Mouse (Mus musculus) left cerebral cortex, adult 2 months (tissue): Measurements from ENCODE around the gene Parpbp. TPM values are rescaled to one million over a fixed set of nuclear protein-coding genes. Genes with fewer than 3 reads are reported as not detected.

ENCODE experiments used
- DNase-seq, 2 experiments: peaks; one replicate each; pipeline ENCODE4 v3.0.0; 2021 to 2022; ENCODE audit warnings: low spot score in 2 of 2, mixed read lengths in 1 of 2; ENCODE audit errors: extremely low spot score in 1 of 2
- H3K27ac ChIP-seq: fragments of 200-600 bp; 2 replicates; pipeline ENCODE4 v1.8.1; 2022
- H3K4me3 ChIP-seq: fragments of 200-600 bp; 2 replicates; pipeline ENCODE4 v1.8.1; 2022
- CTCF ChIP-seq: fragments of 200-600 bp; IDR thresholded peaks from 2 replicates; pipeline ENCODE4 v1.8.1; 2022; ENCODE audit warnings: antibody characterized with exemption, mild to moderate bottlenecking, moderate library complexity
- intact Hi-C: fragments of 180-260 bp; cut with DNase I; formaldehyde crosslinking; loops from one replicate; pipeline ENCODE4 v1.15.1; 2025
- total RNA-seq, 2 experiments: library from RNA; stranded (reverse); gene quantifications; 2 replicates each; pipeline ENCODE4 v1.2.3; 2021

The Parpbp gene
- total RNA-seq, 2 experiments from 2014 or later, result 0.54 to 0.72 TPM

DNA sequence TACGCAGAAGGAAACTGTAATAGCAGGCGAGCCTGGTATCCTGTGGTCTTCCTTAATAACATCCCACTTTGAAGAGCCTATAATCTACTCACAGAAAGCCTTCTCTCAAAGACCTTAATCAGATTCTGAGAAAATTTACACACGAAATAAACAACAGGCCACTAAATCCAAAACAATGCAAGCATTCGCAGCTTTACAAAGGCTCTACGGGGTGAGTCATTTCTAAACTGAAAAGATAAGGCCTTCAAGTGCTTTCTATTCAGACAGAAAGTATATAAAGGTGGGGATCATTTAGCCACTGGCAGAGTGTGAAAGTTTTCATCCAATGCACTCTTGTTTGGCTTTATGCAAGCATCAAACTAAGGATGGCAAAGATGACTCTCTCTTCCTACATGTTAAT is 56.0 kb downstream of the Parpbp start, which contains the start of gene Pmch:
Gene Pmch (plus strand): TSS at position 301 of the 400 bp plus-strand sequence.
- no peak for DNase-seq
- intact Hi-C loops, result no loop called here
- H3K27ac ChIP-seq, result no peak within 1 kb of the TSS
- H3K4me3 ChIP-seq, result no peak within 1 kb of the TSS
- TF ChIP-seq CTCF, result no peak

GRCm38 (mm10) chr10:88067377-88067776 is 79.4 kb downstream of the Parpbp start:
- intact Hi-C loops, result no loop called here
- no peak for DNase-seq
- TF ChIP-seq CTCF, result no peak
- H3K27ac ChIP-seq, result no peak overlapping the region
- no peak overlapping the region for H3K4me3 ChIP-seq

DNA sequence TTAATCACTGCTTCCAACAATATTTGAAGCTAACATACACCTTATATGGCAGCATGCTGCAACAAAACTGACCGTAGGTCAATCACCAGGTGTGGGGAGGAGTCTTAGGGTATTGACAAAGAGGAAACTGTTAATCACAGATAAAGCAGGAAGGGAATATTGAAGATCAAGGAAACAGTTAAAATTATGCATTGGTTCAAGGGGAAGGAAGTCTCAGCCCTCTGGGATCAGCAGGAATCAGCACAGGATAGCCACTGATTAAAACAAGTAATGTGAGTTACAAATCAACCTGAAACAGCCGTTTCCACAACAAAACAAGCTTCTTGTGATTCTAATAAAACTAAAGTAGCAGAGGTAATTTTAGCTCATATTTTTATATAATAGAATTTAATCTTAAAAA is 81.9 kb downstream of the Parpbp start:
- Histone ChIP-seq H3K4me3 (no peak overlapping the region), H3K27ac (no peak overlapping the region)
- no peak for DNase-seq
- intact Hi-C loops, result no loop called here
- no peak for TF ChIP-seq CTCF

DNA sequence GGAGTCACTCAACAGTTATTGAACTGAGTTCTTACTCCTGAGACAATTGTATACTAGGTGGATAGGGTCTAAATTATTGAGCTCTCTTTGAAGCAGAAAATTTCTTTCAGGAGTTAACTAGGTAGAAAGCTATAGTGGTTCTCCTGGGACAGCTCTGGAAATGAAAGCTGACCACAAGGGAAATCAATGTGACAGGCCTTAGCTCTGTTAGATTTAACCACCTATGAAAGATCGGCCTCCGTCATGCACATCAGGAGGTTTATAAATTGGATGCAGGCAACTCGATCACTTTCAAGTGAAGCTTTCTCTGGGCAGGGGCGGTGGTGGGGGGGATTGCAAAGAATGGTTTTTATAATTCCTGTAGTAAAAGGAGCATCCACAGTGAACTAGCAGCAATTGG is 83.3 kb downstream of the Parpbp start:
- H3K27ac ChIP-seq, result no peak overlapping the region
- intact Hi-C loops, result no loop called here
- no peak for TF ChIP-seq CTCF
- no peak overlapping the region for H3K4me3 ChIP-seq
- DNase-seq, result no peak

- no peak overlapping the region for H3K27ac ChIP-seq
- no peak overlapping the region for H3K4me3 ChIP-seq
- no peak; the same call in 1 of the 2 replicates for TF ChIP-seq CTCF
- DNase-seq, result peak in 1 of 2 experiments; percentile 16
- intact Hi-C loops, result no loop called here
These were observed 89.6 kb downstream of the Parpbp start for GRCm38 (mm10) chr10:88056950-88057649.

DNA sequence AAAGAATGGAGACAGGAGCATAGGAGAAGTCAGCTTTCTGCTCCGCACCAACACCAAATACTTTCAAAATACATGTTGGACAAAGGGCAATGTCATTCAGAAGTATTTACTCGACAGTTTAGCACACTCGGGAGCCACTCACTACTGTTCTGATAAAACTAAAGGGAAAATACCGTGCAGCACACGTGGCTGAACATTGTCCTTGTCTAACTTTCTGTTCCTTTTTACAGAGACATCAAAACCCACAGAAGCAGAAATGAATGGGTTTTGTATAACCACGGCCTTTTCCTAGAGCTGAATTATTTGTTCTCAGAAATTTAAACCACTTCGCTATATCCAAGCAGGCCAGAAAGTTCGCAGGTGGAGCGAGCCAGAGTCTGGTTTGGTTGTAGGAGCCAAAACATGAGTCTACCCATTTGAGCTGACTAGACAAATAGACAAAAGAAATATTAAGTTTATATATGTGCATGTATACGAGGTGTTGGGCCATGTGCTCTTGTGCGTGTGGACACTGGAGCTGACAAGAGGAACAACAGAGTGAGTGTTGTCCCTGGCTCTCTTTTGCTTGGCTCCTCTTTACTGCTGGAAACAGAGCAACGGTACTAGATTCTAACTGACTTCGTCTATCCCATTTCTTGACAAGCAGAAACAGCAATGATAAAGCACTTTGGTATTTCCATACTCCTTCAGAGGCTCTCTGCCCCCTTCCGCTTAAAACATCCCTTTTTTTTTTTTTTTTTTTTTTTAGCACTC is 92.3 kb downstream of the Parpbp start:
- Histone ChIP-seq H3K27ac (no peak overlapping the region), H3K4me3 (no peak overlapping the region)
- TF ChIP-seq CTCF, result no peak
- DNase-seq, result no peak
- intact Hi-C loops, result no loop called here

- intact Hi-C loops, result no loop called here
- no peak overlapping the region for H3K27ac ChIP-seq
- no peak overlapping the region for H3K4me3 ChIP-seq
- DNase-seq, result no peak
- no peak for TF ChIP-seq CTCF
These were observed 100.5 kb downstream of the Parpbp start for GRCm38 (mm10) chr10:88046098-88046771.

DNA sequence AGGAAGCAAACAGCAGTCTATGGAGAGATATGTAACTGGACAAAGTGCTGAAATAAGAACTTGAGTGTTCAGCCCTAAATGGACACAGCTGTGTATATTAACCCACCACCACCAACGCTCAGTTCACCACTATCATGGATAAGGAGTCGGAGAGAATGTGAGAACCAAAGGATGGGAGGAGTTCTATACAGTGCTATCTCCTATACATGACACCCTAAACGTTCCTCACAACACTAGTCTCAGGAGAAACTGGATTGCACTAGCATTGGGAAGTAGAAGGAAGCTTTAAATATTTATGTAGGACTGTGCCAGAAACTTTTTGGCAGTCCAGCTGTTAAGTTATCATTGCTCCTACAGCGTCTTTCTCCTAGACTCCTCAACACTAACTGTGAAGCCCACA is 102.4 kb downstream of the Parpbp start:
- intact Hi-C loops, result no loop called here
- no peak for TF ChIP-seq CTCF
- Histone ChIP-seq H3K4me3 (no peak overlapping the region), H3K27ac (no peak overlapping the region)
- no peak for DNase-seq

Other genes starting within 250 kb of the Parpbp start
- under 1 TPM; 0.66 to 0.82 TPM for gene Pmch, start 55.9 kb downstream of the Parpbp start, total RNA-seq
- gene Nup37, start 51 bp upstream of the Parpbp start, total RNA-seq, result 1 to 10 TPM; 6.8 to 6.9 TPM
- 10 to 100 TPM; 20.1 to 23.0 TPM for gene Washc3, start 54.2 kb upstream of the Parpbp start, total RNA-seq
- gene Dram1, start 232.1 kb upstream of the Parpbp start, total RNA-seq, result 1 to 10 TPM; 1.1 to 1.2 TPM
- 10 to 100 TPM; 66.9 to 73.3 TPM for gene Gnptab, start 232.2 kb upstream of the Parpbp start, total RNA-seq